Mouse (Mus musculus) CH12.LX (cell line): ENCODE data around the gene Rps18. TPM values are rescaled to one million over a fixed set of nuclear protein-coding genes. Genes with fewer than 3 reads are reported as not detected.
"Not testable (repeated sequence)": the region's sequence is repeated elsewhere in the genome, so short reads cannot be mapped to it uniquely, and the experiment has no call there.

Source experiments
- DNase-seq: peaks from one replicate; pipeline ENCODE4 v3.0.0-alpha.2; 2013; ENCODE audit errors: extremely low read depth
- H3K27ac ChIP-seq: 2 replicates; pipeline ENCODE4 v1.5.1; 2012; ENCODE audit warnings: low read depth, mild to moderate bottlenecking, control low read depth, moderate library complexity; ENCODE audit not compliant: insufficient read depth
- H3K27me3 ChIP-seq: replicated peaks from 2 replicates; pipeline ENCODE3; 2012; ENCODE audit warnings: inconsistent platforms
- H3K36me3 ChIP-seq, 2 experiments: replicated peaks in 1 of 2; 2 replicates each; pipeline versions ENCODE3 to v1.6.1; 2012; ENCODE audit warnings: inconsistent platforms in 1 of 2, low read length in 1 of 2, mild to moderate bottlenecking in 1 of 2, mixed read lengths in 1 of 2, moderate library complexity in 1 of 2; ENCODE audit not compliant: control insufficient read depth in 1 of 2, insufficient read depth in 1 of 2
- H3K4me1 ChIP-seq, 2 experiments: 2 replicates each; pipeline ENCODE4 v1.6.1; 2012; ENCODE audit warnings: inconsistent platforms in 1 of 2, moderate library complexity in 1 of 2; ENCODE audit not compliant: insufficient read depth in 2 of 2, control insufficient read depth in 1 of 2
- H3K4me2 ChIP-seq: 2 replicates; pipeline ENCODE4 v1.6.1; 2012; ENCODE audit warnings: low read depth, mild to moderate bottlenecking, control low read depth; ENCODE audit not compliant: poor library complexity, insufficient read depth, severe bottlenecking
- H3K4me3 ChIP-seq, 3 experiments: fragments of 150-350 bp in 1 of 3; sonication (generic) in 1 of 3; replicated peaks in 1 of 3; 2 replicates each; pipeline versions ENCODE3 to v1.5.1; 2011 to 2012; ENCODE audit warnings: low read depth in 2 of 3, low read length in 2 of 3, mild to moderate bottlenecking in 2 of 3, moderate library complexity in 2 of 3, control low read depth in 1 of 3, improper control_type of control experiment in 1 of 3, inconsistent platforms in 1 of 3, mixed read lengths in 1 of 3; ENCODE audit not compliant: poor library complexity in 1 of 3
- H3K79me2 ChIP-seq: replicated peaks from 2 replicates; pipeline ENCODE4 v1.6.1; 2012; ENCODE audit warnings: mild to moderate bottlenecking, moderate library complexity; ENCODE audit not compliant: control insufficient read depth, poor library complexity, insufficient read depth, severe bottlenecking; ENCODE audit errors: extremely low read depth
- H3K9ac ChIP-seq: 2 replicates; pipeline ENCODE4 v1.6.1; 2012; ENCODE audit warnings: low read depth, mild to moderate bottlenecking, control low read depth, moderate library complexity; ENCODE audit not compliant: insufficient read depth
- H3K9me3 ChIP-seq: replicated peaks from 2 replicates; pipeline ENCODE3; 2012; ENCODE audit warnings: low read length, inconsistent platforms, mixed read lengths
- BHLHE40 ChIP-seq: IDR thresholded peaks from 2 replicates; pipeline ENCODE4 v1.6.1; 2011; ENCODE audit warnings: mild to moderate bottlenecking, low read depth, low read length, improper control_type of control experiment
- CTCF ChIP-seq, 2 experiments: IDR thresholded peaks in 1 of 2; conservative IDR thresholded peaks in 1 of 2; 2 replicates each; pipeline ENCODE4 v1.5.1; 2011 to 2012; ENCODE audit warnings: low read depth in 2 of 2, low read length in 2 of 2, improper control_type of control experiment in 1 of 2, inconsistent platforms in 1 of 2, mild to moderate bottlenecking in 1 of 2, moderate library complexity in 1 of 2
- ETS1 ChIP-seq: conservative IDR thresholded peaks from 2 replicates; pipeline ENCODE4 v1.6.1; 2012; ENCODE audit warnings: low read depth, mild to moderate bottlenecking, inconsistent platforms, low read length, improper control_type of control experiment, moderate library complexity
- MAX ChIP-seq: IDR thresholded peaks from 2 replicates; pipeline ENCODE4 v1.6.1; 2011; ENCODE audit warnings: low read length, improper control_type of control experiment
- MXI1 ChIP-seq: IDR thresholded peaks from 2 replicates; pipeline ENCODE4 v1.6.1; 2011; ENCODE audit warnings: mild to moderate bottlenecking, low read depth, low read length, improper control_type of control experiment
- MYC ChIP-seq: IDR thresholded peaks from 2 replicates; pipeline ENCODE4 v1.6.1; 2011; ENCODE audit warnings: low read depth, mild to moderate bottlenecking, improper control_type of control experiment, low read length
- RAD21 ChIP-seq: IDR thresholded peaks from 2 replicates; pipeline ENCODE4 v1.6.1; 2011; ENCODE audit warnings: low read depth, mild to moderate bottlenecking, low read length, improper control_type of control experiment, moderate library complexity
- SMC3 ChIP-seq: IDR thresholded peaks from 2 replicates; pipeline ENCODE4 v1.6.1; 2011; ENCODE audit warnings: low read depth, low read length, improper control_type of control experiment
- TCF12 ChIP-seq: IDR thresholded peaks from 2 replicates; pipeline ENCODE4 v1.6.1; 2014; ENCODE audit warnings: low read depth, mild to moderate bottlenecking, inconsistent platforms, low read length, improper control_type of control experiment
- USF1 ChIP-seq: IDR thresholded peaks from 2 replicates; pipeline ENCODE4 v1.6.1; 2014; ENCODE audit warnings: low read depth, mild to moderate bottlenecking, inconsistent platforms, low read length, improper control_type of control experiment
- USF2 ChIP-seq: conservative IDR thresholded peaks from 2 replicates; pipeline ENCODE4 v1.6.1; 2011; ENCODE audit warnings: low read depth, low read length, improper control_type of control experiment
- ZNF384 ChIP-seq: IDR thresholded peaks from 2 replicates; pipeline ENCODE4 v1.6.1; 2012; ENCODE audit warnings: low read depth, low read length, improper control_type of control experiment, inconsistent platforms
- dilution Hi-C: fragments of 300-500 bp; cut with MboI; formaldehyde crosslinking; loops from 2 replicates; pipeline ENCODE4 v1.14.3; 2020; ENCODE audit warnings: low sequenced_read_pairs; ENCODE audit not compliant: extremely low pct_unique_long_range_greater_than_20kb, extremely low pct_ligation_motif_present
- in situ Hi-C: fragments of 300-500 bp; cut with MboI; formaldehyde crosslinking; loops from 3 replicates; pipeline ENCODE4 v1.14.3; 2019; ENCODE audit warnings: low sequenced_read_pairs, low pct_ligation_motif_present, low pct_unique_long_range_greater_than_20kb, mixed read lengths
- polyA plus RNA-seq: library from polyadenylated mRNA; unstranded; fragments of >175 nt; gene quantifications from 2 replicates; pipeline ENCODE4 v1.2.1, GENCODE M21; 2012; ENCODE audit warnings: low read depth; ENCODE audit not compliant: insufficient read length
- total RNA-seq, 2 experiments: library from RNA; depleted of rRNA; stranded (reverse); fragments of 300-350 nt in 1 of 2; fragments of >200 nt in 1 of 2; gene quantifications; 2 replicates each; pipeline ENCODE4 v1.2.3; 2012 to 2014

Rps18 gene
- total and polyA plus RNA-seq, 3 experiments, result 246 to 991 (median 302) TPM

DNA sequence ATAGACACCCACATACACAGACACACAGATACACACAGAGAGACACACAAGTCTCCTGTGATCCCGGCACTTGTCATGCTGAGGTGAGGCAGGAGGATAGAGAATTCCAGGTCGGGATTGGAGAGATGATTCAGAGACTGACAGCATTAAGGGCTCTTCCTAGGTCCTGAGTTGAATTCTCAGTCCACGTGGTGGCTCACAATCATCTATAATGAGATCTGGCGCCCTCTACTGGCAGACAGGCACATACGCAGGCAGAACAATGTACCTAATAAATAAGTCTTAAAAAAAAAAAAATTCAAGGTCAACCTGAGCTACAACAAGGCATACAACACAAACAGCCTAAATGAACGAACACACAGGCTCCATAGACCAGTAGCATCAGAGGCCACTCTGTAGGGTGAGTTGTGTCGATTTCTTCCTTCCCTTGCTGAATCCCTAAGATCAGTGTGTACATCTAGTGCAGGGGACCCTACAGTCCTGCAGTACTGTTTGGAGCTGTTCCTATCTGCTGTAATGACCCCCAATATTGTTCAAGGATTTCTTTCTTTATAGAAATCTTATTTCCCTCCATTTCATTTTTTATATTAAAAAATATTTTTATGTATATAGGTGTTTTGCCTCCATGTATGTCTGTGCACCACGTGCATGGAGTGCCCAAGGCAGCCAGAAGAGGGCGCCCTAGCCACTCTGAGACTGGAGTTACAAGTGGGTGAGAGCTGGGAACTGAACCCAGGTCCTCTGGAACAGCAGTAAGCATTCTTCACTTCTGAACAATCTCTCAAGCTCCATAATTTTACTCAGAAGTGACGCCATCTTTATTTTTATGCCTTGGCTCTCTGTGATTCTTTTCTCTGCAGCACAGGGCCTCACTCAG is 36.2 kb upstream of the Rps18 start:
- TF ChIP-seq RAD21 (peak; percentile 31), SMC3 (peak; percentile 8; the same call in 1 of the 2 replicates), TCF12 (no peak), MAX (peak; percentile 62; the same call in 1 of the 2 replicates), CTCF (conservative IDR thresholded peaks at IDR 0.05 in 1 of 2, IDR thresholded peaks at IDR 0.05 in 1 of 2; ENCODE audit: low read depth in 2 of 2, low read length in 2 of 2) (peak; percentile 70 to 89), MXI1 (no peak), ZNF384 (peak; percentile 95), USF2 (peak; percentile 86), MYC (0 out of 2 replicates have a peak, but pooled peaks have one; percentile 41), ETS1 (no peak), BHLHE40 (peak; percentile 50), USF1 (peak; percentile 85)
- TF ChIP-seq, all 38 proteins: peak for 9
- peaks cover 15 to 26% of the 10 kb centered on the region in 2 experiments for H3K36me3 ChIP-seq
- H3K27me3 ChIP-seq, result no peaks in the 10 kb centered on the region
- H3K4me1 ChIP-seq, result peaks cover 3 to 16% of the 10 kb centered on the region in 2 experiments
- H3K9ac ChIP-seq, result no peak overlapping the region
- DNase-seq, result peak; percentile 89
- in situ Hi-C loops (loop anchor here (10.0 to 25.0 kb wide), 2 partner anchors 1393 to 1470 kb away; partner anchors contain the start of gene H2-Q10), dilution Hi-C loops (no loop called here)
- no peak overlapping the region; the same call in 1 of the 2 replicates for H3K4me2 ChIP-seq
- no peak overlapping the region for H3K4me3 ChIP-seq
- no peaks in the 10 kb centered on the region; the same call in 1 of the 2 replicates for H3K79me2 ChIP-seq
- H3K9me3 ChIP-seq, result no peaks in the 10 kb centered on the region
- H3K27ac ChIP-seq, result no peak overlapping the region

DNA sequence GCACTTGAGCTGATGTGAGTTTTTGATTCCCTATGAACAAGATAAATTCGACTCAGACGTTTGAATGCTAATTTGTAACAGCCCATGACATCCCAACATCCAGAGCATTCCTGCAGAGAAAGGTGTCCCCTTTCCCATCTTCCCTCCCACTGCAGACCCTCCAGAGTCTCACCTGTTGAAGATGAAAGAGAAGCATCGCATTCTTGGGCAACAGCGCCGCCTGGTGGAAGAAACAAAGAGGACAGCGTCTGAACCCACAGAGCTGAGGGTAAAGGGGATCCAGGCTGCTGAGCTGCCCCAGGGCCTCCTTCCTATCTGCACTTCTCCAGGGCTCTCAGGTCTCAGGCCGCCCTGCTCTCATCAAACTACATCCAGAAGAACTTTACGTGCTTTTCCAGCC is 26.3 kb upstream of the Rps18 start:
- H3K79me2 ChIP-seq, H3K4me3 ChIP-seq, H3K27ac ChIP-seq: not testable (repeated sequence)
- TF ChIP-seq CTCF (conservative IDR thresholded peaks at IDR 0.05 in 1 of 2, IDR thresholded peaks at IDR 0.05 in 1 of 2; ENCODE audit: low read depth in 2 of 2, low read length in 2 of 2) (peak in 1 of 2 experiments; percentile 45; a peak in 3 of 4 replicates), RAD21 (peak; percentile 9)
- TF ChIP-seq, all 38 proteins: peak for 2; not testable (repeated sequence) for 36
- DNase-seq, H3K9ac ChIP-seq, H3K4me2 ChIP-seq, H3K27me3 ChIP-seq, dilution Hi-C loops, H3K9me3 ChIP-seq, H3K36me3 ChIP-seq: not testable (repeated sequence)
- H3K4me1 ChIP-seq, result peaks cover 6 to 25% of the 10 kb centered on the region in 2 experiments; a peak in 3 of 4 replicates
- in situ Hi-C loops, result loop anchor here (25.0 kb wide), 1 partner anchor 1480 kb away; the partner anchor contains the start of gene H2-Q10

DNA sequence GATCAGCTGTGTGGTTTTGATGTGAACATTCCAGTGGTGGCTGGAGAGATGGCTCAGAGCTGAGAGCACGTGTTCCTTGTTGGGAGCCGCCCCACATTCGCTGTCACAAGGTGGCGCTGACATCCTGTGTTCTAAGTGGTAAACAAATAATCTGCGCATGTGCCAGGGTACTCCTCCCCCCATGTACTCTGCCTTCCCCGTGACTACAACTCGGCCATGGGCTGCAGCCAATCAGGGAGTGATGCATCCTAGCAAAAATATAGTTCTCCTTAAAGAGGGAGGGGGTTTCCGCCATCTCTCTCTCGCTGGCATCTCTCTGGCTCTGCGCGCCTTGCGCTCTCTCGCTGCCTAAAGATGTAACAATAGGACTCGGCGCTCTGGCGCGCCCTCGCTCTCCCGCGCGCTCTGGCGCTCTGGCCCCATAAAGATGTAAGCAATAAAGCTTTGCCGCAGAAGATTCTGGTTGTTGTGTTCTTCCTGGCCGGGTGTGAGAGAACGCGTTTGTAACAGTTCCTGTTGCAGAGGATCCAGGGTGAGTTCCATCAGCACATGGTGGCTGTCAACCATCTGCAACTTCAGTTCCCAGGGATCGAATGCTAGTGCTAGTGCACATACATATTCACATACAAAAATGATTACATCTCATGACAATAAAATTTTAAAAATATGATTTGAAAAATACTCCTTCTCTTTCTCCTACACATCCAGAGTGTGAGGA is 25.6 kb upstream of the Rps18 start:
- H3K27me3 ChIP-seq, DNase-seq, H3K4me2 ChIP-seq, dilution Hi-C loops, H3K79me2 ChIP-seq, H3K9me3 ChIP-seq, H3K27ac ChIP-seq, H3K36me3 ChIP-seq, H3K4me3 ChIP-seq, H3K9ac ChIP-seq: not testable (repeated sequence)
- in situ Hi-C loops, result loop anchor here (25.0 kb wide), 1 partner anchor 1481 kb away; the partner anchor contains the start of gene H2-Q10
- peaks cover 6 to 25% of the 10 kb centered on the region in 2 experiments; a peak in 3 of 4 replicates for H3K4me1 ChIP-seq
